Mouse (Mus musculus): ENCODE results near the gene Dlg5. TPM values are rescaled to one million over a fixed set of nuclear protein-coding genes. Genes with fewer than 3 reads are reported as not detected.
A peak's percentile ranks its signal among the peaks of the same experiment; 100 is the strongest.

The Dlg5 gene
- polyA plus RNA-seq (2011; ENCODE audit: insufficient read depth, insufficient read length, low read depth, missing spikeins) = 37.9 and 40.9 TPM in 2 replicates

DNA sequence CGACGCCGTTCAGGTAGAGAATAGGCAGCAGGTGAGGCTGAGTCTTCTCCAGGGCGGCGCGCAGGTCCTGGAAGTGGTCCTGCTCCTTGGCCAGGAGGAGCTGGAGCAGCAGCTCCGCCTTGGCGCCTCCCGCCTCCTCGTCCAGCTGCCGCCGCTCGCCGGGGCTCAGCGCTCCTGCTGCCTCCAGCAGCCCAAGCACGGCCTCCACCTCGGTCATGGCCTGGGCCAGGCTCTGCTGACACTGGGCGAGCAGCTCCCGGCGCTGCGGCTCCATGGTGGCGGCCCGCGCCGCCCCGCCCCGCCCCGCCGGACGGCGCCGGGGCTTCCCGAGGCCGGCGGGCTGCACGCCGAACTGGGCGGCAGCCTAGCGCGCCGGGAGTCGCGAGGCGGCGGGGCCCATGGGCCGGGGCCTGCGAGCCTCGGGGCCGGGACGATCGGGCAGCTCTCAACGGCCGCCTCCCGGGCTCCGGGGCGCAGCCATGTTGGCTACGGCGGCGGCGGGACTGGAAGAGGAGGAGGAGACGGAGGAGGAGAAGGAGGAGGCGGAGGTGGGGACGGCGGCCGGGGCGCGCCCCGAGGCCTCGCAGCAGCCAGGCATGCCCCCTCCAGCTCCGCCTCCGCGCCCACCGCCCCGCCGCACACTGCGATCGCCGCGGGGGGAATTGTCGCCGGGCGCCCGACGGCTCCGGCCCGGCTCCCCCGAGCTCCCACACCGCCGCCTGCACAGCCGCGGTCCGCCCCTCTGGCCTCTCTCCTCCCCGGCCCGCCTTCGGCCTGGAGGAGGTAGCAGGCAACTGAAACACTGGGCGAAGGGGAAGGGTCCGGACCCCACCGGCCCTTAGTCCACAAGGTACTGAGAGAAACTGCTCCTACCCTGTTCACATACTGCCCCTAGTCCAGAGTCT lies at the start of gene Dlg5:
Gene Dlg5 (minus strand): TSS at position 744 of the 905 bp plus-strand sequence.
- H3K4me3 ChIP-seq (ENCODE audit: low read depth, low read length) = peak within 1 kb of the TSS; percentile 93
- H3K9ac ChIP-seq (ENCODE audit: low read depth, poor library complexity, severe bottlenecking) = peak within 1 kb of the TSS; percentile 97
- H3K27me3 ChIP-seq (ENCODE audit: control insufficient read depth, insufficient read depth, low read length, poor library complexity, severe bottlenecking) = no peaks in the 10 kb centered on the region
- H3K4me1 ChIP-seq (ENCODE audit: control insufficient read depth, insufficient read depth, low read length) = no peaks in the 10 kb centered on the region
- TF ChIP-seq EP300 (IDR thresholded peaks at IDR 0.05; ENCODE audit: insufficient read depth, low read depth, low read length) (no peak), CTCF (IDR thresholded peaks at IDR 0.05; ENCODE audit: low read depth, low read length) (no peak), POLR2A (IDR thresholded peaks at IDR 0.05; ENCODE audit: insufficient read depth, low read length) (no peak)
- H3K9me3 ChIP-seq (replicated peaks; ENCODE audit: control insufficient read depth, insufficient read depth, low read length, poor library complexity, severe bottlenecking) = no peaks in the 10 kb centered on the region
- H3K27ac ChIP-seq (ENCODE audit: insufficient read depth, low read length) = peak within 1 kb of the TSS; percentile 36; the same call in 1 of the 2 replicates
- no peaks in the 10 kb centered on the region for H3K36me3 ChIP-seq (ENCODE audit: control insufficient read depth, insufficient read depth, low read length, poor library complexity, severe bottlenecking)

DNA sequence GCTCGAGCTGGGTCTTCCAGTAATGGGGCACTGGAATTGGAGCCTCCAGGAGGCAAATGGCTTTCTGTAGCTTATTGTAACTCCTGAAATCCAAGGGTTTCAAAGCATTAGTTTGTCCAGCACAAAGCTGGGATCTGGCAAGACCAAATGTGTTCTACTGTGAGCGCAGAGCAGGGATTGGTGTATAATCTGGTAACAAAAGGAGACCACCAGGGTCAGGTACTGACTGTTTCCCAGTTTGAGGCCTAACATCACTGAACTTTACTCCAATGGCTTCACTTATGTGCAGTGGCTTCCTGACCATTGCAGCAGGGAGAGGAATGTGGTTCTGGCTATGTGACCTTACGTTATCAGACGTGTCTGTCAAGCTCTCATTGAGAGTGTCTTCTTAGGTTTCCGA lies 47.9 kb upstream of the Dlg5 start:
- TF ChIP-seq EP300 (IDR thresholded peaks at IDR 0.05; ENCODE audit: insufficient read depth, low read depth, low read length) (no peak), POLR2A (IDR thresholded peaks at IDR 0.05; ENCODE audit: insufficient read depth, low read length) (no peak), CTCF (IDR thresholded peaks at IDR 0.05; ENCODE audit: low read depth, low read length) (no peak)
- Histone ChIP-seq H3K4me1 (ENCODE audit: control insufficient read depth, insufficient read depth, low read length) (no peaks in the 10 kb centered on the region), H3K36me3 (ENCODE audit: control insufficient read depth, insufficient read depth, low read length, poor library complexity, severe bottlenecking) (no peaks in the 10 kb centered on the region), H3K9ac (ENCODE audit: low read depth, poor library complexity, severe bottlenecking) (no peak overlapping the region), H3K9me3 (replicated peaks; ENCODE audit: control insufficient read depth, insufficient read depth, low read length, poor library complexity, severe bottlenecking) (no peaks in the 10 kb centered on the region), H3K4me3 (ENCODE audit: low read depth, low read length) (no peak overlapping the region), H3K27me3 (ENCODE audit: control insufficient read depth, insufficient read depth, low read length, poor library complexity, severe bottlenecking) (no peaks in the 10 kb centered on the region; the same call in 1 of the 2 replicates), H3K27ac (ENCODE audit: insufficient read depth, low read length) (no peak overlapping the region)

DNA sequence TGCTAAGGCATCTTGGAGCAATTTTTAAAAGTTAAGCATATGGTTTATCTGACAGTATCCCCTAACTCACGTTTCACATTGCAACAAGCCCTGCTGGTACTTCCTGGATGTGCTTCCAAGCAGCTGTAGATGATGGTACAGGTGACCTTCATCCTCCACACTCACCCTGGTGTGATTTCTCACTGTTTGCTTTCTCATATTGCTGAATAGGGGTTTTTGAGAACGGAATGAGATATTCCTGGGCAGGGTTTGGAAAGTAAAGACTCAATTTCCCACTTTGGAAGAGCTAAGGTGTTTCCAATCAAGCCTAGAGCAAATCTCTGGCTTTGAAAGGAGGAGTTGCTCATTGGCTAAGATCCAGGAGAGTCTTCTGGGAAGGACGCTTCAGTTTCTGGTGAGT lies 47.2 kb upstream of the Dlg5 start, which contains the start of gene E330034G19Rik:
Gene E330034G19Rik (plus strand): TSS at position 301 of the 400 bp plus-strand sequence.
- Histone ChIP-seq H3K27me3 (ENCODE audit: control insufficient read depth, insufficient read depth, low read length, poor library complexity, severe bottlenecking) (no peaks in the 10 kb centered on the region; the same call in 1 of the 2 replicates), H3K27ac (ENCODE audit: insufficient read depth, low read length) (no peak within 1 kb of the TSS), H3K36me3 (ENCODE audit: control insufficient read depth, insufficient read depth, low read length, poor library complexity, severe bottlenecking) (no peaks in the 10 kb centered on the region), H3K4me3 (ENCODE audit: low read depth, low read length) (no peak within 1 kb of the TSS), H3K4me1 (ENCODE audit: control insufficient read depth, insufficient read depth, low read length) (no peaks in the 10 kb centered on the region), H3K9me3 (replicated peaks; ENCODE audit: control insufficient read depth, insufficient read depth, low read length, poor library complexity, severe bottlenecking) (no peaks in the 10 kb centered on the region), H3K9ac (ENCODE audit: low read depth, poor library complexity, severe bottlenecking) (no peak within 1 kb of the TSS)
- no peak for TF ChIP-seq POLR2A (IDR thresholded peaks at IDR 0.05; ENCODE audit: insufficient read depth, low read length)
- TF ChIP-seq EP300 (IDR thresholded peaks at IDR 0.05; ENCODE audit: insufficient read depth, low read depth, low read length) = no peak
- no peak for TF ChIP-seq CTCF (IDR thresholded peaks at IDR 0.05; ENCODE audit: low read depth, low read length)

DNA sequence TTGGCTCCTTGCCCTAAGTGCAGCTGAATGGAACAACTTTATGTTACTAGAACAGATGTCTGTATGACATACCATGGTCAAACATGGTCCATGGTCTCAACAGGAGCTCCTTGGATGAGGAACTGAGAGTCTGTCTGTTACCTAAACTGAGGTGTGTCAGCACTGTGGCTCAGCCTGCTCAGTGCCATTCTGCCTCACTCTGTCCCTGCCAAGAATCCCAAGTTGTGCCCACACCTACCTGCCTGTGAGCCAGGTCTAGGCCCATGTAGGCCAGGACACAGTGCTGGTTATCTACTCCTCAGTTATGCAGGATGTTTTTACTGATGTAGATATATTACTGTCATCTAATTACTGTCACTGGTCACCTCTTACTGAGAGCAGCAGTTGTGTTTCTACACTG lies 45.0 kb upstream of the Dlg5 start:
- TF ChIP-seq EP300 (IDR thresholded peaks at IDR 0.05; ENCODE audit: insufficient read depth, low read depth, low read length) (no peak), POLR2A (IDR thresholded peaks at IDR 0.05; ENCODE audit: insufficient read depth, low read length) (no peak), CTCF (IDR thresholded peaks at IDR 0.05; ENCODE audit: low read depth, low read length) (no peak)
- H3K9ac ChIP-seq (ENCODE audit: low read depth, poor library complexity, severe bottlenecking) = no peak overlapping the region
- no peak overlapping the region for H3K27ac ChIP-seq (ENCODE audit: insufficient read depth, low read length)
- no peak overlapping the region for H3K4me3 ChIP-seq (ENCODE audit: low read depth, low read length)
- no peaks in the 10 kb centered on the region; the same call in 1 of the 2 replicates for H3K27me3 ChIP-seq (ENCODE audit: control insufficient read depth, insufficient read depth, low read length, poor library complexity, severe bottlenecking)
- H3K9me3 ChIP-seq (replicated peaks; ENCODE audit: control insufficient read depth, insufficient read depth, low read length, poor library complexity, severe bottlenecking) = no peaks in the 10 kb centered on the region
- H3K4me1 ChIP-seq (ENCODE audit: control insufficient read depth, insufficient read depth, low read length) = no peaks in the 10 kb centered on the region
- no peaks in the 10 kb centered on the region for H3K36me3 ChIP-seq (ENCODE audit: control insufficient read depth, insufficient read depth, low read length, poor library complexity, severe bottlenecking)

DNA sequence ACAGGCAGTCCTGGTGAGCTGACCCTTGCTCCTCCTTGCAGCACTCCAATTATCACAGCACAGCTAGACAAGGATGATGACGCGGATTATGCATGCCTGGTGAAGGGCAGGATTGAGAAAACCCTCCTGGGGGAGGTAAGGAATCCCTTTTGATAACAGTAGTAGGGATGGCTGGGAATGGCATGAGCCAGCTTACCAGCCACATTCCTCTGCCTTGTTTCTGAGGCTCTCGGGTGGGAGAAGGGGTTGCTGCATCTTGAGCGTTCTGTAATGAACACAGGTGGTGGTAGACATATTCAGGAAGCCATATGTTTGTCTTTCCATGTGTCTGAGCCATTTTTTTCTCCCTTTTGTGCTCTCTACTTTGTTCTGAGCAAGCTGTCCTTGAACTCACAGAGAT lies 40.4 kb upstream of the Dlg5 start:
- Histone ChIP-seq H3K36me3 (ENCODE audit: control insufficient read depth, insufficient read depth, low read length, poor library complexity, severe bottlenecking) (no peaks in the 10 kb centered on the region), H3K9me3 (replicated peaks; ENCODE audit: control insufficient read depth, insufficient read depth, low read length, poor library complexity, severe bottlenecking) (no peaks in the 10 kb centered on the region), H3K4me3 (ENCODE audit: low read depth, low read length) (no peak overlapping the region), H3K27ac (ENCODE audit: insufficient read depth, low read length) (no peak overlapping the region), H3K27me3 (ENCODE audit: control insufficient read depth, insufficient read depth, low read length, poor library complexity, severe bottlenecking) (no peaks in the 10 kb centered on the region), H3K9ac (ENCODE audit: low read depth, poor library complexity, severe bottlenecking) (no peak overlapping the region), H3K4me1 (ENCODE audit: control insufficient read depth, insufficient read depth, low read length) (no peaks in the 10 kb centered on the region)
- TF ChIP-seq CTCF (IDR thresholded peaks at IDR 0.05; ENCODE audit: low read depth, low read length) = no peak
- TF ChIP-seq EP300 (IDR thresholded peaks at IDR 0.05; ENCODE audit: insufficient read depth, low read depth, low read length) = no peak
- TF ChIP-seq POLR2A (IDR thresholded peaks at IDR 0.05; ENCODE audit: insufficient read depth, low read length) = no peak

DNA sequence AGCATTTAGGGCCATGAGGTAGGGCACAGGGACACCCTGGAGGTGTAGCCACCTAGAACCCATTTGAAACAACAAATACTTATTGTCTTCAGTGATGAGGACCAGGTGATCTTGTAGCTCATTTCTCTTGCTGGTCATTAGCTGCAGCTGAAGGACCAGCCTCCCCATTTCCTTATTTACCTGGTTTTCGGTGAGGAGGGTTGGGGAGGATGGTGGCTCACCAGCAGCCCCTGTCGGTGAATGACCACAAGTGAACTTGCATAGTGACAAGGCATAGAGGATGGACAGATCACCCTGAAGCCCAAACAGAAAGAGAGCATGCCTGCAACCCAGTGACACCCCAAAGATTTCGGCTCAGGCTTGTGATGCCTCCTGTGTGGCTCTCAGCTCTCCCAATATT lies 36.6 kb upstream of the Dlg5 start:
- Histone ChIP-seq H3K27me3 (ENCODE audit: control insufficient read depth, insufficient read depth, low read length, poor library complexity, severe bottlenecking) (no peaks in the 10 kb centered on the region), H3K9me3 (replicated peaks; ENCODE audit: control insufficient read depth, insufficient read depth, low read length, poor library complexity, severe bottlenecking) (no peaks in the 10 kb centered on the region), H3K4me3 (ENCODE audit: low read depth, low read length) (no peak overlapping the region), H3K27ac (ENCODE audit: insufficient read depth, low read length) (no peak overlapping the region), H3K4me1 (ENCODE audit: control insufficient read depth, insufficient read depth, low read length) (no peaks in the 10 kb centered on the region), H3K9ac (ENCODE audit: low read depth, poor library complexity, severe bottlenecking) (no peak overlapping the region), H3K36me3 (ENCODE audit: control insufficient read depth, insufficient read depth, low read length, poor library complexity, severe bottlenecking) (no peaks in the 10 kb centered on the region)
- TF ChIP-seq CTCF (IDR thresholded peaks at IDR 0.05; ENCODE audit: low read depth, low read length) (peak; percentile 16), POLR2A (IDR thresholded peaks at IDR 0.05; ENCODE audit: insufficient read depth, low read length) (no peak)

Measured in ES-Bruce4 (cell line).